Mouse (Mus musculus): ENCODE measurements around the gene Ltbp2. TPM values are rescaled to one million over a fixed set of nuclear protein-coding genes. Genes with fewer than 3 reads are reported as not detected.

Gene Ltbp2
- polyA plus RNA-seq, 1 experiment from 2014 or later: 0.09 TPM

DNA sequence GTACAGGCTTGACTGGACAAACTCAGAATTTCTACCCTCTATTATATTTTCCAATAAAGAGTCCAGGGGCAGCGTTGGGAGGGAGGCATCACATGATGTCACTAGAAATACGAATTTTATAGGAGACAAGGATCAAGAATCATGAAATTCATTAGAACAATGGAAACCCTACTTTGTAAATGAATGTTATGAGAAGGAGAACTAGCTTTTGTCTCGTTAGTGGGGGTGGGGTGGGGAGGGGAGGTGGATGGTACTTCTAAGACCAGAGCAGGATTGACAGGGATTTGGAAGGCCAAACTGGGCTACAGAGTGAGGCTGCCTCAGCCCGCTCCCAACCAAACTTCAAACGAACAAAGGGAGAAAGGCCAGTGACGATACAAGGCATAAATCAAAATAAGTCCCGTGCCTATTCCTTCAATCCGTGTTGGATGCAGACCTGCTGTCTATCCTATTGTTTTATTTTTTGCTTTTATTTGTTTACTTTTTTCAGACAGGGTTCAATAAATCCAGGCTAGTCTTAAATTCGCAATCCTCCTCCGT, 104.3 kb downstream of the Ltbp2 start:
- WGBS: 5% methylated on average over 10 of the region's 10 CpGs
- Histone ChIP-seq H3K36me3 (ENCODE audit: control insufficient read depth, insufficient read depth, low read length) (no peaks in the 10 kb centered on the region), H3K9ac (ENCODE audit: low read depth, low read length) (peak overlapping the region; percentile 68), H3K4me1 (replicated peaks; ENCODE audit: control insufficient read depth, insufficient read depth, low read length) (0 out of 2 replicates have a peak, but pooled peaks cover 3% of the 10 kb centered on the region), H3K4me2 (replicated peaks; ENCODE audit: low read depth, low read length) (peak overlapping the region; percentile 62), H3K9me3 (ENCODE audit: control insufficient read depth, low read length) (no peaks in the 10 kb centered on the region), H3K27me3 (ENCODE audit: control insufficient read depth, insufficient read depth, low read length) (no peaks in the 10 kb centered on the region), H3K27ac (ENCODE audit: low read depth, low read length) (peak overlapping the region; percentile 70), H3K4me3 (ENCODE audit: low read depth, low read length) (peak overlapping the region; percentile 56)
- no peak for ATAC-seq (ENCODE audit: low FRiP score)
- peak; percentile 52 for DNase-seq (ENCODE audit: low spot score)

DNA sequence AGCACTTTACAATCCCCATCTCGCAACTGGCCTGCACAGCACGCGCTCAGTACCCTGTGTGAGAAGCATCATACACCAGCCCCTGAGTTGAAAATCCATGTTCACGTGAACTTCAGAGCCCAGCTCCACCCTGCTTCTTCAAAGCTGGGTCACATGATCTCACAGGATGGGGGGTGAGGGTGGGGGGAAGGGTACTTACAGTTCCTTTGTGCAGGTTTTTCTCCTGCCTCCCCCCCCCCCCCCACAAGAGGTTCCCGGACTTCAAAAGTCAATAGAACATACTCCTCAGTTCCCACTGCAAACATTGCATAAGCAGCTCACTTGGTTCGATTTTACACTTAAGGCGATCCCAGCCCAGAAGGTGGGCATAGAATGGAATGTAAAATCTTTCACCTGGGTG, 106.7 kb downstream of the Ltbp2 start:
- Histone ChIP-seq H3K4me3 (ENCODE audit: low read depth, low read length) (no peak overlapping the region), H3K9me3 (ENCODE audit: control insufficient read depth, low read length) (no peaks in the 10 kb centered on the region), H3K9ac (ENCODE audit: low read depth, low read length) (no peak overlapping the region), H3K36me3 (ENCODE audit: control insufficient read depth, insufficient read depth, low read length) (0 out of 2 replicates have a peak, but pooled peaks cover 3% of the 10 kb centered on the region), H3K27me3 (ENCODE audit: control insufficient read depth, insufficient read depth, low read length) (no peaks in the 10 kb centered on the region), H3K4me2 (replicated peaks; ENCODE audit: low read depth, low read length) (no peak overlapping the region), H3K4me1 (replicated peaks; ENCODE audit: control insufficient read depth, insufficient read depth, low read length) (0 out of 2 replicates have a peak, but pooled peaks cover 3% of the 10 kb centered on the region), H3K27ac (ENCODE audit: low read depth, low read length) (no peak overlapping the region)
- no peak for ATAC-seq (ENCODE audit: low FRiP score)
- WGBS: 91% methylated on average over 7 of the region's 7 CpGs
- no peak for DNase-seq (ENCODE audit: low spot score)

GRCm38 (mm10) chr12:84767510-84767909, 108.8 kb downstream of the Ltbp2 start:
- 92% methylated on average over 6 of the region's 6 CpGs for WGBS
- Histone ChIP-seq H3K27me3 (ENCODE audit: control insufficient read depth, insufficient read depth, low read length) (no peaks in the 10 kb centered on the region), H3K4me1 (replicated peaks; ENCODE audit: control insufficient read depth, insufficient read depth, low read length) (0 out of 2 replicates have a peak, but pooled peaks cover 3% of the 10 kb centered on the region), H3K9me3 (ENCODE audit: control insufficient read depth, low read length) (no peaks in the 10 kb centered on the region), H3K27ac (ENCODE audit: low read depth, low read length) (no peak overlapping the region), H3K36me3 (ENCODE audit: control insufficient read depth, insufficient read depth, low read length) (0 out of 2 replicates have a peak, but pooled peaks cover 3% of the 10 kb centered on the region), H3K4me3 (ENCODE audit: low read depth, low read length) (no peak overlapping the region), H3K9ac (ENCODE audit: low read depth, low read length) (no peak overlapping the region), H3K4me2 (replicated peaks; ENCODE audit: low read depth, low read length) (no peak overlapping the region)
- ATAC-seq (ENCODE audit: low FRiP score): no peak
- DNase-seq (ENCODE audit: low spot score): no peak

DNA sequence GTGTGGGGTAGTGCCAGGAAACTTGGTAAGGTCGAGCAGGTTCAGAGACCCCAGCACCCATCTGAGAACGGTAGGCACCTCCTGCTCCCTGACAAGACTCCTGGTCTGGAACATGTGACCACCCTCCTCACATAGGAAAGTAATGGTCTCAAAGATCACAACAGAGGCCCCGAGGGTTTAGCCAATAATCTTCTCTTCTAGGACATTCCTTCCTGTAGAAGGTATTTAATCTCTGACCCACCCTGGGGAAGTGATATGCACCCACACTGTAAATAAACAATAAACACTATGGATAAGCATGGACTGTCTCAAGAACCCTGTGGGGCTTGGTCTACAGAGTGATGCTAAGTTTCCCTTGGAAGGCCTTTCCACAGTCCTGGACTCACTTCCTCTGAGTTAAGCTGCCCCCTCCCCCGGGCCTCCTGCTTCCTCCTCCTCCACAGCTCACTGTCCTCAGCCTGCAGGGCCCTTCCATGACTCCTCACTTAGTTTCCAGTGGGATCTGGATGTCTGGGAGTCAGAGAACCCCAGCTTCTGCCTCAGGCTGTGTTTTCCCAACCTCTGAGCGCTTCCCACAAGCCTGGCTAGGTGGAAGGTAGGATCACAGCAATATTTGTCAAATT, 110.1 kb downstream of the Ltbp2 start:
- 93% methylated on average over 5 of the region's 5 CpGs for WGBS
- ATAC-seq (ENCODE audit: low FRiP score): no peak
- H3K36me3 ChIP-seq (ENCODE audit: control insufficient read depth, insufficient read depth, low read length): 0 out of 2 replicates have a peak, but pooled peaks cover 3% of the 10 kb centered on the region

GRCm38 (mm10) chr12:84765506-84765905, 110.8 kb downstream of the Ltbp2 start:
- DNase-seq (ENCODE audit: low spot score): no peak
- Histone ChIP-seq H3K9me3 (ENCODE audit: control insufficient read depth, low read length) (no peaks in the 10 kb centered on the region), H3K27ac (ENCODE audit: low read depth, low read length) (no peak overlapping the region), H3K4me2 (replicated peaks; ENCODE audit: low read depth, low read length) (no peak overlapping the region), H3K36me3 (ENCODE audit: control insufficient read depth, insufficient read depth, low read length) (0 out of 2 replicates have a peak, but pooled peaks cover 3% of the 10 kb centered on the region), H3K4me1 (replicated peaks; ENCODE audit: control insufficient read depth, insufficient read depth, low read length) (no peaks in the 10 kb centered on the region), H3K27me3 (ENCODE audit: control insufficient read depth, insufficient read depth, low read length) (no peaks in the 10 kb centered on the region), H3K4me3 (ENCODE audit: low read depth, low read length) (no peak overlapping the region), H3K9ac (ENCODE audit: low read depth, low read length) (no peak overlapping the region)
- 94% methylated on average over 15 of the region's 15 CpGs for WGBS
- ATAC-seq (ENCODE audit: low FRiP score): no peak

More for the DNA sequence above, 110.1 kb downstream of the Ltbp2 start:
- Histone ChIP-seq H3K27me3 (ENCODE audit: control insufficient read depth, insufficient read depth, low read length) (no peaks in the 10 kb centered on the region), H3K27ac (ENCODE audit: low read depth, low read length) (no peak overlapping the region), H3K4me3 (ENCODE audit: low read depth, low read length) (no peak overlapping the region), H3K9me3 (ENCODE audit: control insufficient read depth, low read length) (no peaks in the 10 kb centered on the region), H3K9ac (ENCODE audit: low read depth, low read length) (no peak overlapping the region), H3K4me2 (replicated peaks; ENCODE audit: low read depth, low read length) (no peak overlapping the region), H3K4me1 (replicated peaks; ENCODE audit: control insufficient read depth, insufficient read depth, low read length) (no peaks in the 10 kb centered on the region)
- DNase-seq (ENCODE audit: low spot score): no peak

DNA sequence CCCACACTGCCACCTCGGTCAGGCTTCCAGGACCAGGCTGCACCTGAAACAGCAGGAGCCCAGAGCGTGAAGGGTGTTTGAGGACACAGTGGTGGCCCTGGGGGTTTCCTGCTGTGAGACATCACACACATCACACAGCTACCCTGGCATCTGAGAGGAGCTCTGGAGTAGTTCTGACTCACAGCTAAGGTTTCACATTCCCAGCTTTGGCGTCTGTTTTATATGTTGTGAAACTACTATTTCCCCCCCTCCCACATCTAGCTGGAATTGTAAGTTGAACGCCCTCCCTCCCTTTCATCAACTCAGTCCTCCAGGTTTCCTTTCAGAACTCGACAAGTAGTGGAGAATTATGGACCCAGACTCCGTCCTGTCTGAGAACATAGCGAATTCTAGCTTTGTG, 111.6 kb downstream of the Ltbp2 start:
- Histone ChIP-seq H3K4me2 (replicated peaks; ENCODE audit: low read depth, low read length) (no peak overlapping the region), H3K27me3 (ENCODE audit: control insufficient read depth, insufficient read depth, low read length) (no peaks in the 10 kb centered on the region), H3K9ac (ENCODE audit: low read depth, low read length) (no peak overlapping the region), H3K36me3 (ENCODE audit: control insufficient read depth, insufficient read depth, low read length) (0 out of 2 replicates have a peak, but pooled peaks cover 3% of the 10 kb centered on the region), H3K9me3 (ENCODE audit: control insufficient read depth, low read length) (no peaks in the 10 kb centered on the region), H3K27ac (ENCODE audit: low read depth, low read length) (no peak overlapping the region), H3K4me1 (replicated peaks; ENCODE audit: control insufficient read depth, insufficient read depth, low read length) (no peaks in the 10 kb centered on the region), H3K4me3 (ENCODE audit: low read depth, low read length) (no peak overlapping the region)
- DNase-seq (ENCODE audit: low spot score) (no peak), ATAC-seq (ENCODE audit: low FRiP score) (no peak)
- 80% methylated on average over 7 of the region's 7 CpGs for WGBS

DNA sequence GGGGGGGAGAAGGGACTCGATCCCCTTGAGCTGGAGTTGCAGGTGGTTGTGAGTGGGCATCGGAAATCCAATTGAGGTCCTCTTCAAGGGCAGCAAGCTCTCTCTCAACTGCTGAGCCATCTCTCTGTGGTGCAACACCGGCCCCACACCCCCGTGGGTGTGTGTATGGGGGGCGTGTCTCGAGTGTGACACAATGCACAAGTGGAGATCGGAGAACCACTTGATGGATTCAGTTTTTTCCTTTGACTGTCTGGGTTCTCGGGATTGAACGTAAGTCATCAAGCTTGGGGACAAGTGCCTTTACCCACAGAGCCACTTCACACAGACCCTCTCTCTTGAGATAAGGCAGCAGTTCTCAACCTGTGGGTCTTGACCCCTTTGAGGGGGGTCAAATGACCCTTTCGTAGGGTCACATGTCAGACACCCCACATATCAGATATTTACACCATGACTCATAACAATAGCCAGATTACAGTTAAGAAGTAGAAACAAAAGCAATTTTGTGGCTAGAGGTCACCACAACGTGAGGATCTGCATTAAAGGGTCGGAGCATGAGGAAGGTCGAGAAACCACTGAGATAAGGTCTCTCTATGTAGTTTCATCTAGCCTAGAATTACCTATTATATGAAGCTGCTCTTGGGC, 112.6 kb downstream of the Ltbp2 start:
- DNase-seq (ENCODE audit: low spot score): no peak
- Histone ChIP-seq H3K9ac (ENCODE audit: low read depth, low read length) (no peak overlapping the region), H3K27me3 (ENCODE audit: control insufficient read depth, insufficient read depth, low read length) (no peaks in the 10 kb centered on the region), H3K4me2 (replicated peaks; ENCODE audit: low read depth, low read length) (no peak overlapping the region), H3K4me1 (replicated peaks; ENCODE audit: control insufficient read depth, insufficient read depth, low read length) (no peaks in the 10 kb centered on the region), H3K4me3 (ENCODE audit: low read depth, low read length) (no peak overlapping the region), H3K36me3 (ENCODE audit: control insufficient read depth, insufficient read depth, low read length) (0 out of 2 replicates have a peak, but pooled peaks cover 3% of the 10 kb centered on the region), H3K9me3 (ENCODE audit: control insufficient read depth, low read length) (no peaks in the 10 kb centered on the region), H3K27ac (ENCODE audit: low read depth, low read length) (no peak overlapping the region)
- no peak for ATAC-seq (ENCODE audit: low FRiP score)
- WGBS: 93% methylated on average over 13 of the region's 13 CpGs

GRCm38 (mm10) chr12:84762532-84762931, 113.8 kb downstream of the Ltbp2 start:
- WGBS: 91% methylated on average over 5 of the region's 5 CpGs
- H3K4me1 ChIP-seq (replicated peaks; ENCODE audit: control insufficient read depth, insufficient read depth, low read length): no peaks in the 10 kb centered on the region
- H3K4me3 ChIP-seq (ENCODE audit: low read depth, low read length): no peak overlapping the region
- no peaks in the 10 kb centered on the region for H3K27me3 ChIP-seq (ENCODE audit: control insufficient read depth, insufficient read depth, low read length)
- ATAC-seq (ENCODE audit: low FRiP score) (no peak), DNase-seq (ENCODE audit: low spot score) (no peak)
- H3K36me3 ChIP-seq (ENCODE audit: control insufficient read depth, insufficient read depth, low read length): 0 out of 2 replicates have a peak, but pooled peaks cover 3% of the 10 kb centered on the region
- no peak overlapping the region for H3K9ac ChIP-seq (ENCODE audit: low read depth, low read length)
- no peak overlapping the region for H3K4me2 ChIP-seq (replicated peaks; ENCODE audit: low read depth, low read length)
- H3K9me3 ChIP-seq (ENCODE audit: control insufficient read depth, low read length): no peaks in the 10 kb centered on the region
- no peak overlapping the region for H3K27ac ChIP-seq (ENCODE audit: low read depth, low read length)
